Mouse (Mus musculus): Measurements from ENCODE around the gene Mad1l1. TPM values are rescaled to one million over a fixed set of nuclear protein-coding genes. Genes with fewer than 3 reads are reported as not detected.

Mad1l1 gene
- polyA plus RNA-seq, 1 experiment from 2014 or later, result 85.6 TPM

GRCm38 (mm10) chr5:140101409-140102009 is 219.8 kb downstream of the Mad1l1 start:
- no peak for DNase-seq (ENCODE audit: low spot score)

- DNase-seq (ENCODE audit: low spot score), result no peak
Measured at GRCm38 (mm10) chr5:140098711-140099110, 222.6 kb downstream of the Mad1l1 start.

- DNase-seq (ENCODE audit: low spot score), result no peak
Measured at GRCm38 (mm10) chr5:140095203-140095602, 226.1 kb downstream of the Mad1l1 start.

DNA sequence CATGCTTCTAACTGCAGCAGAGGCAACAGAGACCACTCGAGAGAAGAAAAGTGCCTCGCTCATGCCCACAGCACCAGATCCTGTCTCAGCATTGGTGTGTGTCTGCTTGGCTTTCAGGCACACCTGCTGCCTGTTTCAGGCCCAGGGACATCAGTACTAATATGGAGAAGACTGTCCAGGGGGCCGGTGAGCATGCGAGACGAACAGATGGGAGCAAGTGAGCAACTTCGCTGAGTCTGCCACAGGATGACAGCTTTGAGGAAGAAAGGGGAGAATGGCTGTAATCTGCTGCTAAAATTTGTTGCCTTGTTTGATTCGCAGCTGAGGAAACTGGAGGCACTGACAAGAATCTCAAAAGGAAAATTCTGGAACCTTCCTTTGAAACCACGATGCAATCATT is 227.9 kb downstream of the Mad1l1 start:
- no peak for DNase-seq (ENCODE audit: low spot score)

- DNase-seq (ENCODE audit: low spot score), result no peak
Measured at GRCm38 (mm10) chr5:140091601-140092000, 229.8 kb downstream of the Mad1l1 start.

GRCm38 (mm10) chr5:140089263-140089662 is 232.1 kb downstream of the Mad1l1 start:
- no peak for DNase-seq (ENCODE audit: low spot score)

DNA sequence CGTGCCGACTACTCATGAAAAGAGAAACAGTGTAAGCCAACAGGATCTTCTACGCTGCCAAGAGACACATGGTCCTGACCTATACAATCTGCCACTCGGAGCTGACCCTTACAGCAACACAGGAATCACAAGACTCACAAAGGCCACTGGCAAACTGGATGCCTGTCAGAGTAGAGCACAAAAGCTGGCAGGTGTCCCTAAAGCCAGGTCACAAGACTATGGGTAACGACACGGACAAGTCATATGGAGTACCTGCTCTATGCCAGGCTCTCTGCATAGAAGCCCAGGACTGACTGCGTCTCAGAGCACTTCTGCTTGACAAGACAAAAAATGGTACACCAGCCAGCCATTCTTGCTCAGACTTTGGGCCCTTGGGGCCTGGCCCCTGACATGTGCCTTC is 234.1 kb downstream of the Mad1l1 start:
- DNase-seq (ENCODE audit: low spot score), result no peak

- DNase-seq (ENCODE audit: low spot score), result no peak
Measured at GRCm38 (mm10) chr5:140084341-140084740, 237.0 kb downstream of the Mad1l1 start.

GRCm38 (mm10) chr5:140083911-140084310 is 237.4 kb downstream of the Mad1l1 start:
- DNase-seq (ENCODE audit: low spot score), result no peak

DNA sequence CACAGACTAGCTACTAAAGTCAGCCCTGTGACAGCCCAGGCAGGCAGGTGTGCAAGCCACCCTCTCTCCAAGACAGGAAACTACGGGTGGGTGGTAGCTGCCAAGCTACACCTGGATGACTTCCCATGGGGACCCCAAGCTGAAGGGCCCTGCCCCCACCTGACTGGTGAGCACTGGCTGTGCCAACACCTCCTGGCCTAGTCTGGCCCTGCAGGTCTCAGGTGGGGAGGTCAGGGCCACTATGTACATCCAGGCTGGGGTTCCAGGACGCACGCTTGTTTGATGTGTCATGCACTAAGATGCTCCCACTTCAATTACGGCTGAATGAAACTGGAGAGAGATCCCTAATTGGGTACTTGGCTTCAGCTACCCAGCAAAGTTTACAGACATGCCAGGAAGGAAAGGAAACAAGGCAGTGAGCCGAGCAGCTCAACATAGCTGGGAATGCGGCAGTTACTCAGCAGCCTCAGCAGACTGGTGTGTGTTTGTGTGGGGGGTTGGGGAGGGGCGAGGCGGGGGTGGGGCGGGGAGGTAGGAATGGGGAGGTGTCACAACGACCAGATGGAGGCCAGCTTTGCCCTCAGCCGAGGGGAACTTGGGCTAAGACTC is 239.0 kb downstream of the Mad1l1 start:
- DNase-seq (ENCODE audit: low spot score), result no peak

DNA sequence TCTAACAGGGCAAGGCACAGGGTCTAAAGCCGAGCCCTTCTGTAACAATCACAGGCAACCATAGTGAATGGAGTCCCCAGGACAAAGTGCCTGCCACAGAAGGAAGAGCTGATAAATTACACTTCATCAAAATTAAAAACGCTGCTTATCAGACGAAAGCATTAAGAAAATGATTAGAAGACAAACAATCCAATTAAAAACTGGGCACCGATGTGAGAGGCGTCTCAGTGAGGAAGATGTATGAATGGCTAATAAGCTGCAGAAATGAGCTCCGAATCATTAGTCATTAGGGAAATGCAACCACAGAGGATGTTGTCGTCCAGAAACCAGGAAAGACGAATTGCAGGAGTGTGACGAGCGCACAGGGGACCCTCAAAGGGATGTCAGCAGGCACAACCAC is 240.3 kb downstream of the Mad1l1 start:
- no peak for DNase-seq (ENCODE audit: low spot score)

DNA sequence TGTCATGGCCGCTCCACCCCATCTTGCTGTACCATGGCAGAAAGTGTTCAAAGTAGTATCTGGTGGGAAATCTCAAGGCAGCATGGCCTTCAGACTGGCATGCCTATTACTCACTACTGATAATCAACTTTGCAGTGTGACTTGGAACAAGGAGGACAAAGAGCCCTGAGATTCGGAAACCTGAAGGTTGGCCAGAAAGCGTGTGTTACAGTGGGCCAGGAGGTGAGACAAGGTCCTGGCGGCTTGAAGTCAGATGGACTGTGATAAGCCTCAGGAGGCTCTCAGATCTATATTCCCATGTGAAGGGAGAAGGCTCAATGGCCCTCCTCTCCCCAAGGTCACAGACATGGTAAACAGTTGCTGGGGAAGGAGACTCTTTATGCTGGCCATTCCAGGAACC is 241.8 kb downstream of the Mad1l1 start:
- no peak for DNase-seq (ENCODE audit: low spot score)

GRCm38 (mm10) chr5:140078406-140078805 is 242.9 kb downstream of the Mad1l1 start:
- DNase-seq (ENCODE audit: low spot score), result no peak

DNA sequence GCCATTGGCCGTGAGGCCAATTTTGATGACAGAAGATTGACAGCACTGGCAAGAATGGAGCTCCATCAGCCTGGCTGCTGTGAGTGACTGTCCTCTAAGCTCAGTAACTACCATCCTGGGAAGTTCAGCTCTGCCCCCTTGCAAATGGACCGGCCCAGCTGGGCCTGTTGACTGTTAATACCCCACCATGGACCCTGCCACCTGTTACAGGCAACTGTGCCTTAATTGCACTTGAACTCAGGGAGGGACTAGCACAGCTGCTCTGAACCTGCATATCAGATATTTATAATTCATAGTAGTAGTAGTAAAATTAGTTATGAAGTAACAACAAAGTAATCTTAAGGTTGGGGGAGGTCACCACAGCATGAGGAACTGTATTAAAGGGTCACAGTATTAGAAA is 244.9 kb downstream of the Mad1l1 start:
- DNase-seq (ENCODE audit: low spot score), result no peak

- DNase-seq (ENCODE audit: low spot score), result no peak
Measured at GRCm38 (mm10) chr5:140073671-140074116, 247.7 kb downstream of the Mad1l1 start.

DNA sequence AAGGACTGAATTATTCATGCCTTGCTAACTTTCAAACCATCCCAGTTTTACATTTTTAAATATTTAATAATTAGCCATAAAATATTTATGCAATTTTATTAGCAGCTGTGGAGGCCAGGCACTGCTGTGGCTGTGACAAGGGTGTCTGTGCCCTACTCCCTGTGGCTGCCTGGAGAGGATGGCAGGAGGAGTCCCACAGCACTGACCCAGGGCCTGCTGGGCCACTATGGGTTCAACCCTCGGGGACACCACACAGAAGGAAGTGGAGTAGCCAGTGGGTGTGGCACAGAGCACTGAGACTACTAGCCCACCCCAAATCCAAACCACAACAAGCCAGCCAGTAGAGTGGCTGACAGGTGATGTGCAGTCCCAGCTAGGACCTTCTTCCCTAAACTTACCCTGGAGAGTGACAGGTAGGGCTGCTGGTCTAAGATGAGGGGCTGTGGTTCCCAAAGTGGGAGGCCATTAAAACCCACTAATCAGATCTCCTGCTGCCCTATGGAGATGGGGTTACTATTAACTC is 248.1 kb downstream of the Mad1l1 start:
- DNase-seq (ENCODE audit: low spot score), result no peak

DNA sequence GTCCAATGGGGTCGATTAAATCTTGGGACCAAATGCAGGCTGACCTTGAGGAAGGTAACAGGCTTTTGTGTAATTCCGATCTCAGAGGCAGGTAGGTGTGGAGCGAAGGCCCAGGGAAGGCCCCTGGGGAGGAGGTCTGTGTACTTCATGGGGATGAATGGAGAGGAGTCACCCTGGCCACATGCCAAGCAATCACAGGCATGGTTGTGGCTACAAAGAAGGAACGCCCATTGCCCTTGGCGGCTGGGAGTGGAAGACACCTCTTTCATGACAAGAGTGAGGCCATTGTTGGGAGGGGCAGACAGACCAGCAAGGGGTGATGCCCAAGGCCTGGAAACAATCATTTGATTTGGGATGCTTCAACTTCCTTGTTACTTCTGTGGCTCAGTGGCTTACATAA is 252.8 kb downstream of the Mad1l1 start:
- DNase-seq (ENCODE audit: low spot score), result no peak

DNA sequence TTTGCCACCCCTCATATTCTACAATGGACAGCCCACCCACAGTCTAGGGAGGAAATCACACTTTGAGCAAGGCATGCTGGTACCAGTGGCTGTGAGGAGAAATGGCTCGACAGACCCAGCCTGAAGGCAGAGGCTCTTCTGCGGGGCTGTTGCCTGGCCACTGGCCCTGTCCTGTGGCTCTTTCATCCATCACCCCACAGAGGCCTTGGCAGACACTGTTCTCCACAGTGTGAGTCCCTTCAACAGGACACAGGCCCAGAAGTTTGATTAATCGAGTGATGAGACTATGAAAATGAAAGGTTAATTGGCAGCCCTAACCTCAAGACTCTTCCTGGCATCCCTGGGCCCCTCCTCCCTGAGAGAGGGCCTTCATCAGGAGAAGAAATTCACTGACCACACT is 253.3 kb downstream of the Mad1l1 start:
- DNase-seq (ENCODE audit: low spot score), result no peak

- DNase-seq (ENCODE audit: low spot score), result no peak
Measured at GRCm38 (mm10) chr5:140066769-140067168, 254.6 kb downstream of the Mad1l1 start.

DNA sequence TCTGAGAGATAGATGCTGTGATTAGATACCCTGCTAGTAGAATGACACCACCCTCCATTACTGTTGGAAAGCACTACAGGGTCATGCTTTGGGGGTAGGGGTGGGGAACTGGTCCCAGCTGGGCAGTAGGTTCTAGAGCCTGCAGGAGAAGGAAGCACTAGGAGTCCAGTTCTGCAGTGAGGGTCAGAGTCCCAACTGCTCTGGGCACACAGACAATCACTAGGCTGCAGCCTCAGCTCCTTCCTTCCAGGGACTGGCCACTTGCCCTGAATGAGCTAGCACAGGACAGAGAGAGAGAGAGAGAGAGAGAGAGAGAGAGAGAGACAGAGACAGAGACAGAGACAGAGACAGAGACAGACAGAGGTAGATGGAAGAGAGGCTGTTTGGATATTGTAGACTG is 255.1 kb downstream of the Mad1l1 start:
- no peak for DNase-seq (ENCODE audit: low spot score)

DNA sequence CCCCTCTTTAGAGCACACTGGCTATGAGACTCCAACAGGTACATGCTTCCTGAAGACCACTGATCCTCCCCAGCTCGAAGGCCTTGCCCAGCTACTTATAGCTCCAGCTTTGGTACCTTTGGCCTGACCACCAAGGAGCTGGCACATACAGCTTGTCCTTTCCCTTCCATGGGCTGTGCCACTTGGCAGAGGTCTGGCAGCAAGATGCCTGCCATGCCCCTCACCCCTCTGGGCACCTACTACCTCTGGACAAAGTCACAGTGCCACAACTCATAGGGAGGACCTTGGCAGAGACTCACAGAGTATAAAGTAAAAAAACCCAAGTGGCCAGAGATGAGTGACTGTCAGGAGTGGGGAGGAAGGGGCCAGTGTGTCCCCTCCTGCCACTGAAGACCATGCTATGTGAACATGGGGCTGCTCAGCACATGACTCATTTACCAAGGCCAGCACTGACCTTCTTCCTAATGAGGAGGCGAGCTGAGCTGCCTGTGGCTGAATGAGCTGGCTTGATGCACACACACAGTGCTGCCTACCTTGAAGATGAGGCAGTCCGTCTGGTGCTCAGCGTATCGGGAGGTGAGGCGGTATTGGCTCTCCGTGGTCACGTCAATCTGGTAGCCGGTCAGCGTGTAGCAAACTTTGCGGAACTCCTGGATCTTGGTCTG is 255.9 kb downstream of the Mad1l1 start:
- no peak for DNase-seq (ENCODE audit: low spot score)

GRCm38 (mm10) chr5:140064521-140064920 is 256.8 kb downstream of the Mad1l1 start:
- DNase-seq (ENCODE audit: low spot score), result no peak

GRCm38 (mm10) chr5:140062828-140063227 is 258.5 kb downstream of the Mad1l1 start:
- no peak for DNase-seq (ENCODE audit: low spot score)

Data from thymus, postnatal 0 days (tissue).